Mouse (Mus musculus) gastrocnemius, adult 18-20 months (tissue): Measurements from ENCODE around the gene Foxred1. TPM values are rescaled to one million over a fixed set of nuclear protein-coding genes. Genes with fewer than 3 reads are reported as not detected.
A peak's percentile ranks its signal among the peaks of the same experiment; 100 is the strongest.

Experiments used
- DNase-seq: peaks from one replicate; pipeline ENCODE4 v3.0.0; 2021; ENCODE audit warnings: low spot score
- total RNA-seq, 2 experiments: library from RNA; stranded (reverse); gene quantifications; 2 replicates each; pipeline ENCODE4 v1.2.3; 2021

Foxred1 gene
- total RNA-seq, 2 experiments from 2014 or later: 14.6 to 19.5 TPM

- no peak for DNase-seq
Observed at GRCm38 (mm10) chr9:35194048-35194447, 16.8 kb downstream of the Foxred1 start.

- no peak for DNase-seq
Observed at GRCm38 (mm10) chr9:35192983-35193542, 17.8 kb downstream of the Foxred1 start.

DNA sequence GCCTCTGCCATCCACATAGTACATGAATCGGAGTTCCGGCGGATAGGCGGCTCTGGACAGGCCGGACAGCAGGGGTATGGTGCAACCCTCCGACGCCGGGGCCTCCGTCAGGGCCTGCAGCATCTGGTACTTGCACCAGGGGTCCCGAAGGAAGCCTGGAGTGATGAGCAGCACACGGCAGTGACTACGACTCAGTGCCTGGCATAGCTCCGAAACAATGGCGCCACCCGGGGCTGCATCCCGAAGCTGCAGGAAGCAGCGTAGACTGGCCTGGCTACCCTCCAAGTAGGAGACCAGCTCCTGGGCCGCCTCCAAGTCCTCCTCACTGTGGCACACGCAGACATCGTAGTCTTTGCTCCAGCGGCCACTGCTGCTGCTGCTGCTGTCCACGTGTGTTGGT is 22.2 kb downstream of the Foxred1 start:
- DNase-seq: no peak

DNA sequence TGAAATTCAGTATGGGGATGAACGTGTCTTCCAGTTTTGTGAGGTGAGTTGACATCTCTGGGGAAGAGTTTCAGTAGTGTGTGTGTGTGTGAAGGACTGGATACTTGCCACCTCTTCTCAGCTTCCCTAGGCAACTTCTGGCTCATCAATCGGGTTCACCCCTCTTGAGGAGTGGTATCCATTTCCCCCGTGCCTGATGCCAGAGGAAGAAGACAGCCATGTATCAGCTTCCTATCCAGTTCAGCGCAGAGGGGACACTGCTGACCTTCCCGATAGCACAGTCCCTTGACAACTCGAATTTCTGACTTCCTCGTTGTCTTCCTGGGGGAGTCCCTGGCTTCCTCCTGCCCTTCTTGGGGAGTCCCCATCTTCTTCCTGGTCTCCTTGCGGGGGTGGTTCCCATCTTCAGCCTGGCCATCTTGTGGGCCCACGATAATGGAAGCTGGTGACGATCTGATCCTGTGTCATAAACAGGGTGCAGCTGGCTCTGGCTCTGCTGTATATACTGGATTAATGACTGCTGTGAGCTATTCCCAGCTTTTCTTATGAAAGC is 23.4 kb downstream of the Foxred1 start:
- peak; percentile 65 for DNase-seq

DNA sequence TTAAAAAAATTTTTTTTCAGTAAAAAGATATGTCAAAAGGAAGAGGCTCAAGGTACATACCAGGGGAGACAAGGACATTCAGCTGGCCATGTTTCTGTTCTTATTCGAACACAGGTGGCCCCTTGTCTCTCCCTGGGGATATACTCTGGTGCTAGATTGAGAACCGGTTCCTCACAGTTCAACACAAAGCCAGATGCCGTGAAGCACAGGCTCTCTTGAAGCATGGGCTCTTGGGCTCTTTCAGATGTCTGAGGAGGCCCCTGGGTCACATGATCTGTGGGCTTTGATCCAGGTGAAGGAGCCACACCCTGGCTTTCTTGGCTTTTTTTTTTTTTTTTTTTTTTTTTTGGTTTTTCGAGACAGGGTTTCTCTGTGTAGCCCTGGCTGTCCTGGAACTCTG is 24.4 kb downstream of the Foxred1 start:
- DNase-seq: no peak

DNA sequence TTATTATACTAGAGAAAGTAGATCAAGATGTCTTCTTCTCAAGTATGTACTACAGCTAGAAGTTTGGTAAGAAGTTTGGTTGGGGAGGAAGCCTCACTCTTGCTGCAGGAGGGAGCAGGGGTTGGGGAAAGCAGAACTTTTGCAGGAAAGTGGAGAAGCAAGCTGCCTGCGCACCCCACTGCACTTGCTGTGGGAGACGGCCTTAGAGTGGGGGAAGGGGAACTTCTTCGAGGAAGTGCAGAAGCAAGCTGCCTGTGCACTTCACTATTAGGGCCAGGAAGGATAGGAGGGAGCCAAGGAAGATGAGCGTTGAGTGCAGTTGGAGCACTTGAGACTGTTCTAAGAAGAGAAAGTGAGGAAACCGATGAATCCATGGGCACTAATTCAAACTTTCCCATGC is 27.5 kb downstream of the Foxred1 start:
- DNase-seq: no peak

GRCm38 (mm10) chr9:35182832-35183231 is 28.0 kb downstream of the Foxred1 start:
- DNase-seq: no peak

DNA sequence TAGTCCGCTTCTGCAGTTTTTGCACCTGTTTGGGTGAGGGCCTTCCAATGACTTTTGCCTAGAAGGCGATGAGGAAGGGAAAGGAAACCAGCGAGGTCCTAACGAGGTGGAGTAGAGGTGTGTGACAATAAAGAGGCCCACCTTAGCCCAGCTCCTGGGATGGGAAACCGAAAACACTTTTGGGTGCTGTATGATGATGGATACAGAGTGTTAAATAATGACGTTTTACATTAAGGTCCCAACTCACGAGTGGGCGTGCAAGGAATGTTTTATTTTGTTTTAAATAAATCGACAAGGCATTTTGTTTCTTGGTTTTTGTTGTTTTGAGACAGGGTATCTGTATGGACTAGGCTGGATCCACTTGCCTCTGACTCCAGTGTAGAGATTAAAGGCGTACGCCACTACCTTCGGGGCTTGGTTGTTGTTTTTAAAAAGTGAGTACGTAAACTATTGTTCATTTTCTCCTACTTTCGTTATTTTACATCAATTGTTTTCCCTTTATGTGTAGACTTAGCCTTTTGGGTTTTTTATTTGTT is 34.7 kb downstream of the Foxred1 start:
- DNase-seq: no peak

DNA sequence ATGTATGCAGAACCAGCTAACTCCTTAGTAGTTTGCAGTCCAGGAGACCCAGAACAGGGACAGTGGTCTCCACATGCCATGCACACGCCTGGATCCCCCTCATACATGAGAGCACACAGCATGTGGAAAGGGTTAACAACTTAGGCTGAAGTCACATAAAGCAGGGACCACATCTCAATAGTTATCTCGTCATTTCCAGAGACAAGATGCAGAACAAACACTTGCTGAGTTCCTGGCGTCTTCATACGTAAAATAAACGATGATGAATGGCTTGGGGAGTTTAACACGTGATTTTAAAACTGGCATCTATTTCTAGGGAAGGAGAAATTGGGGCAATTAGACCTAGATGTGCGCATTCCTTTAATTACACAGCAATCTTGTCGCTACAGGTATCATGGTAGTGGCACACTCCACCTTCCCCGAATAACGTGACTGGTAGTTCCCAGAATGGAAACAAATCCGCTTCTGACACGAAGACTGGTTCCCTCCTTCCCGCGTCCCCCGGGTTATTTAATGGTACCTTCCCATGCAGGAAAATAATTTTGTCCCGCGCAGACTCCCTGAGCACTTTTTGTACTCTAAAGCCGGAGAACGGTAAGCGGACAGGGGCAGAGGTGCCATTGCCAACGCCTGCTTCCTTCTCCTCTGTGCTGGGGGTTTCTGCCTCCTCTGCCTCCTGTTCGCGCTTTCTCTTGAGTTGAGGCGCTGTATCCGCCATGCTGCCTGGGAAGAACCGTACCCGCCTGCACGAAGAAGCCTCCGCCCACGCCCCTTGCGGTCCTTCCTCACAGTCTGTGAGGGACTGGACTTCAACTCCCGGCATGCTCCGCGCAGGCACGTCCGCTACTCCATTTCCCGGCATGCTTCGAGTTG is 35.4 kb downstream of the Foxred1 start, which contains the start of gene Dcps:
Dcps (minus strand) TSS at position 811 of the 873 bp plus-strand sequence.
- DNase-seq: peak; percentile 95

- no peak for DNase-seq
Observed at GRCm38 (mm10) chr9:35173331-35173730, 37.5 kb downstream of the Foxred1 start.

DNA sequence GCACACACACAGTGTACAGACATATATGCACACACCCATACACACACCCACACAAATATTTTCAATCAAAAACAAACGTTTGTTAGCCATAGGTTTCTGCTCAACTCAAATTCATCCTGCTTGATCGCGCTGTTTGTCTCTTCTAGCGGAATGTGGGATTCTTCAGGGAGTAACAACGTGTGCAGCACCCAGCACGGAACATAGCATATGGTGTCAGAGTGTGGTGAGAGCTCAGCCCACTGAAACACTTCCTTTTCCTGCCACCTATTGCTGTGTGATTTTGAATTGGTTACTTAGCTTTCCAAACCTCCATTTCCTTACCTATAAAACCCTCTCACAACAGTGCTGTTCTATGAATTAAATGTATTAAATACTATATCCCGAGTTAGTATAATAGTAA is 40.8 kb downstream of the Foxred1 start:
- no peak for DNase-seq

GRCm38 (mm10) chr9:35166798-35167635 is 43.8 kb downstream of the Foxred1 start:
- no peak for DNase-seq

- DNase-seq: no peak
Observed at GRCm38 (mm10) chr9:35166144-35166797, 44.6 kb downstream of the Foxred1 start.

- DNase-seq: no peak
Observed at GRCm38 (mm10) chr9:35164142-35164874, 46.5 kb downstream of the Foxred1 start.

- DNase-seq: peak; percentile 91
Observed at GRCm38 (mm10) chr9:35163011-35163690, 47.7 kb downstream of the Foxred1 start.

DNA sequence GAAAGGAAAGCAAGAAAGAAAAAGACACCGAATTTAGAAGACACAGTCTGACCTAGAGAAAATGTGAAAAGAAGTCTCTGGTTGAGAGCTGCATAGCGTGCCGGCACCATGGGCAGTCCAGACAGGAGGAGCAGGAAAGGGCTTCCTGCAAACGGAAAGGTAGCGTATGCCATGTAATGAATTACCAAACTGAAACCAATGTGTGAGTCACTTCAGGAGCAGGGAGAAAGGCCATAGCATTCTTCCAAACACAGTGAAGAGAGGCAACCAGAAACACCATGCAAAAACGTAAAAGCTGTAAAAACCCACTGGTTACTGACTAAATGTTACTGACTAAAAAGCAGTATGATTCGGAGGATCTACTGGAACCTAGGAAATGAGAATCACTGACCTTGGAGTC is 49.1 kb downstream of the Foxred1 start:
- DNase-seq: no peak

DNA sequence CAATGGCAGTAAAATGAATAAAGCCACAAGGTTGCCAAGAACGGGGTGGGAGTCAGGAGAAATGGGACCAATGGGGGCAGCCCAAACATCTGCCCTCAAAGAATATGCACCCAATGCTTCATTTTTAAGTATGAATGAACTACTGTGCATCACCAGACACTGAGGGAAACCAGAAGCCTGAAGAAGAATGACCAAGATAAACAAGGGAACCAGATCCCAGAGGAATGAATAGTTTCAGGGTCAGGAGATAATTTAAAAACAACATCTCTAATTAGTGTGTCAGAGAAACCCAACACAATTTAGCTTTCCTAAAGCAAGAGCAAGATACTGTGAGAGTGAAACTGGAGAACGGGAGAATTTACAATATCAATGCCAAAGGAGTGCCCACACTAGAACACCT is 50.2 kb downstream of the Foxred1 start:
- DNase-seq: no peak

DNA sequence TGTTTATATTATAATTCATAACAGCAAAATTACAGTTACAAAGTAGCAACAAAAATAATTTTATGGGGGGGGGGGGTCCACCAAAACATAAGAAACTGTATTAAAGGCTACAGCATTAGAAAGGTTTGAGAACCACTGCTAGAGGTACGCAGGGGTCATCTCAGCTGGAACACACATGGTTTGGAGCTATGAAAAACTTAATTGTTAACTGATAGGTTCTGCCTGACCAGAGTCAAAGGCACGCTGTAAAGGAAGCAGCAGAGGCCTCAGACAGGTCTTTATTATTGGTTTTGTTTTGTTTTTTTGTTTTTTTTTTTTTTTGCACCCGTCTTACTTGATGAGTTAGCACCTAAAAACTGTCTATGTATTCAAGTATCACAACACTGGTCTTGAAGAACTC is 52.4 kb downstream of the Foxred1 start:
- DNase-seq: no peak

DNA sequence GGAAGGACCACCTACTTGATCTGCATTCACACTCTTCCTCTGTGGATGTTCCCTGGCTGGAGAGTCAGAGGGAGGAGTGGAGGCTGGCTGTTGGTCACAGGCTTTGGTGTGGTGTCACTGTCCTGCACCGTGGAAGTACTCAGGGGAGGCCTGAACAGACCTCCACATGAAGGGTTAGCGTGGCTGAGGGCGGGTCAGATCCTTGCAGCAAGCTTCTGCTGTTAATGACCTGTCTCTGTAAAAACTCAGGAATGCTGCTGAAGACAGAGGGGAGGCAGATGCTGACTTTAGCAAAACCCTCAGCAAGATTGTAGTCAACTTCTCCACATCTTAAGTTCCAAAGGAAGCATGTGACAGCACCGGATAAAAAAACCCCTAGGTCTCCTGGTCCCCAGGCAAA is 54.0 kb downstream of the Foxred1 start:
- no peak for DNase-seq
